Mouse (Mus musculus) lung, adult 2 months (tissue): ENCODE data around the gene Rtl10. TPM values are rescaled to one million over a fixed set of nuclear protein-coding genes. Genes with fewer than 3 reads are reported as not detected.
A peak's percentile ranks its signal among the peaks of the same experiment; 100 is the strongest.

Source experiments
- DNase-seq: peaks from one replicate; pipeline ENCODE4 v3.0.0; 2022
- H3K4me1 ChIP-seq: fragments of 200-500 bp; 2 replicates; pipeline ENCODE4 v1.6.1; 2011; ENCODE audit warnings: low read length; ENCODE audit not compliant: control insufficient read depth, insufficient read depth
- H3K4me3 ChIP-seq: fragments of 200-500 bp; replicated peaks from 2 replicates; pipeline ENCODE3; 2011; ENCODE audit warnings: low read depth, mild to moderate bottlenecking, control low read depth, low read length; ENCODE audit errors: extremely low read depth
- CTCF ChIP-seq: fragments of 200-500 bp; IDR thresholded peaks from 2 replicates; pipeline ENCODE4 v1.5.1; 2011; ENCODE audit warnings: mild to moderate bottlenecking, low read length, control low read depth; ENCODE audit not compliant: insufficient read depth
- POLR2A ChIP-seq: fragments of 200-500 bp; IDR thresholded peaks from 2 replicates; pipeline ENCODE4 v1.6.1; 2011; ENCODE audit warnings: low read depth, mild to moderate bottlenecking, control low read depth, low read length, borderline replicate concordance; ENCODE audit errors: extremely low read depth
- WGBS: fragments of 180-500 bp; shearing (Covaris S2); methylation state at CpG from one replicate; pipeline ENCODE4 v1.1.7; 2018; 5-methylcytosine and 5-hydroxymethylcytosine counted together
- polyA plus RNA-seq: library from polyadenylated mRNA; depleted of rRNA; stranded (reverse); fragments of >200 nt; gene quantifications from 2 replicates; pipeline ENCODE4 v1.2.3, GENCODE M21; 2012; rRNA removed

Rtl10 gene
- polyA plus RNA-seq, result 5.9 and 6.5 TPM in 2 replicates

GRCm38 (mm10) chr16:18498558-18498990 is at the start of gene Rtl10, which contains the start of gene Gnb1l:
Gene Rtl10 (plus strand): TSS chr16:18498901.
Gene Gnb1l (plus strand): TSS chr16:18498713.
- WGBS, result under 1% methylated on average over 51 of the region's 51 CpGs
- peak; percentile 90 for DNase-seq
- peak within 1 kb of the TSS; percentile 85 for H3K4me3 ChIP-seq
- peak; percentile 92 for TF ChIP-seq POLR2A
- TF ChIP-seq CTCF, result no peak
- 0 out of 2 replicates have a peak, but pooled peaks cover 3% of the 10 kb centered on the region for H3K4me1 ChIP-seq

- no peak for TF ChIP-seq POLR2A
- no peak for TF ChIP-seq CTCF
- no peaks in the 10 kb centered on the region for H3K4me1 ChIP-seq
- H3K4me3 ChIP-seq, result no peak overlapping the region
- WGBS, result 92% methylated on average over 4 of the region's 4 CpGs
- DNase-seq, result no peak
Measured at GRCm38 (mm10) chr16:18449005-18449404, 49.7 kb upstream of the Rtl10 start.

GRCm38 (mm10) chr16:18451486-18452181 is 47.1 kb upstream of the Rtl10 start:
- no peak for DNase-seq
- Histone ChIP-seq H3K4me3 (no peak overlapping the region), H3K4me1 (no peaks in the 10 kb centered on the region)
- TF ChIP-seq CTCF, result no peak
- TF ChIP-seq POLR2A, result no peak
- 71% methylated on average over 9 of the region's 9 CpGs for WGBS

GRCm38 (mm10) chr16:18452361-18452862 is 46.3 kb upstream of the Rtl10 start:
- TF ChIP-seq CTCF (no peak), POLR2A (no peak)
- no peak for DNase-seq
- H3K4me3 ChIP-seq, result no peak overlapping the region
- H3K4me1 ChIP-seq, result no peaks in the 10 kb centered on the region
- 88% methylated on average over 8 of the region's 8 CpGs for WGBS

GRCm38 (mm10) chr16:18453846-18454245 is 44.9 kb upstream of the Rtl10 start:
- DNase-seq, result no peak
- WGBS, result 57% methylated on average over 5 of the region's 5 CpGs
- no peaks in the 10 kb centered on the region for H3K4me1 ChIP-seq

GRCm38 (mm10) chr16:18455407-18455806 is 43.3 kb upstream of the Rtl10 start:
- no peak for DNase-seq
- Histone ChIP-seq H3K4me3 (no peak overlapping the region), H3K4me1 (peaks cover 12% of the 10 kb centered on the region)
- TF ChIP-seq CTCF, result no peak
- no peak for TF ChIP-seq POLR2A
- 74% methylated on average over 6 of the region's 6 CpGs for WGBS

More at GRCm38 (mm10) chr16:18453846-18454245, 44.9 kb upstream of the Rtl10 start:
- H3K4me3 ChIP-seq, result no peak overlapping the region
- TF ChIP-seq CTCF, result no peak
- TF ChIP-seq POLR2A, result no peak

GRCm38 (mm10) chr16:18458661-18459060 is 40.0 kb upstream of the Rtl10 start:
- H3K4me3 ChIP-seq, result no peak overlapping the region
- peaks cover 19% of the 10 kb centered on the region for H3K4me1 ChIP-seq
- no peak for DNase-seq
- TF ChIP-seq POLR2A, result no peak
- TF ChIP-seq CTCF, result no peak

- peaks cover 24% of the 10 kb centered on the region for H3K4me1 ChIP-seq
- TF ChIP-seq POLR2A, result no peak
- no peak for TF ChIP-seq CTCF
- 19% methylated on average over 12 of the region's 12 CpGs for WGBS
Measured at GRCm38 (mm10) chr16:18459335-18459954, 39.3 kb upstream of the Rtl10 start.

GRCm38 (mm10) chr16:18459955-18460370 is 38.7 kb upstream of the Rtl10 start:
- 27% methylated on average over 11 of the region's 11 CpGs for WGBS
- DNase-seq, result no peak
- no peak overlapping the region for H3K4me3 ChIP-seq

More at GRCm38 (mm10) chr16:18459335-18459954, 39.3 kb upstream of the Rtl10 start:
- H3K4me3 ChIP-seq, result no peak overlapping the region
- peak; percentile 24 for DNase-seq

More at GRCm38 (mm10) chr16:18459955-18460370, 38.7 kb upstream of the Rtl10 start:
- H3K4me1 ChIP-seq, result peaks cover 26% of the 10 kb centered on the region
- TF ChIP-seq POLR2A (no peak), CTCF (no peak)
